Mouse (Mus musculus): ENCODE results near the gene Slc7a6. TPM values are rescaled to one million over a fixed set of nuclear protein-coding genes. Genes with fewer than 3 reads are reported as not detected.

Slc7a6 gene
- polyA plus RNA-seq (2014; fragmentation: Nextera tagmentation; extraction: Ambion mirVana): 46.3 and 52.5 TPM in 2 replicates

DNA sequence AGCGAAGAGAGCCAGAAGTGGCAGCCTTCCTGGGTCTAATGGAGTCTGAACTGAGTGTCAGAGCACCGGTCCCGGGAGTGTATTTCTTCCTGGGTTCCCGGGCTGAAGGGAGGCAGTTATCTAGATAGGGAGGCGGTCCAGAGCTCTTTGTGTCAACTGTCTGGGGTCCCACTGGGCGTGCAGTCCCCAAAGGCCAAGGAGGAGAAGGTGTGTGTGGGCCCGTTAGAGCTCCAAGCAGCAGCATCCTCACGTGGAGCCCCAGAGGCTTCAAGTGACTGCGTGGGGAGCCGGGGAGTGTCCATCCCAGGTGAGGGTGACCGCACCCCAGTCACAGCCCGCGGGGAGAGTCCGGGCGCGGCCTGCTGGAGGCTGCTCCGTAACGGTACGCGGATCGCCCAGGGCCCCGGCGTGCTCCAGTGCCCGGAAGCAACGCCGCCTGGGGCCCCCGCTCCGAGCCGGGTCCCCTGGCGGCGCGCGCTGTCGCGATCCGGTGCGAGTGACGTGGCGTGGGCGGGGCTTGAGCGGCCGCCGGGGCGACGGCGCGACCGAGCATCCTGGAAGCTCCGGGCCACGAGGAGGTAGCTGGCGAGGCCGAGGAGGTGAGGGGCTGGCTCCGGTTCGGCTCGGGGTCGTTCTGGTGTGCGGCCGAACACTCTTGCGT lies at the start of gene Slc7a6:
TSS of gene Slc7a6 (plus strand) at position 502 of the 661 bp plus-strand sequence.
- Histone ChIP-seq H3K36me3 (ENCODE audit: control insufficient read depth, insufficient read depth, low read length) (peaks cover 4% of the 10 kb centered on the region; the same call in 1 of the 2 replicates), H3K4me1 (replicated peaks; ENCODE audit: control insufficient read depth, insufficient read depth, low read length) (peaks cover 6% of the 10 kb centered on the region), H3K4me2 (peak within 1 kb of the TSS; percentile 98), H3K27me3 (replicated peaks; ENCODE audit: control insufficient read depth, insufficient read depth, low read length) (no peaks in the 10 kb centered on the region), H3K9ac (ENCODE audit: low read depth, low read length) (peak within 1 kb of the TSS; percentile 86), H3K9me3 (ENCODE audit: control insufficient read depth, low read length) (no peaks in the 10 kb centered on the region), H3K27ac (ENCODE audit: low read depth, low read length) (peak within 1 kb of the TSS; percentile 86), H3K4me3 (ENCODE audit: low read depth, low read length) (peak within 1 kb of the TSS; percentile 88)
- ATAC-seq (replicated peaks; ENCODE audit: low FRiP score) (peak; percentile 89), DNase-seq (ENCODE audit: low spot score) (peak; percentile 87)
- under 1% methylated on average over 59 of the region's 59 CpGs for WGBS

DNA sequence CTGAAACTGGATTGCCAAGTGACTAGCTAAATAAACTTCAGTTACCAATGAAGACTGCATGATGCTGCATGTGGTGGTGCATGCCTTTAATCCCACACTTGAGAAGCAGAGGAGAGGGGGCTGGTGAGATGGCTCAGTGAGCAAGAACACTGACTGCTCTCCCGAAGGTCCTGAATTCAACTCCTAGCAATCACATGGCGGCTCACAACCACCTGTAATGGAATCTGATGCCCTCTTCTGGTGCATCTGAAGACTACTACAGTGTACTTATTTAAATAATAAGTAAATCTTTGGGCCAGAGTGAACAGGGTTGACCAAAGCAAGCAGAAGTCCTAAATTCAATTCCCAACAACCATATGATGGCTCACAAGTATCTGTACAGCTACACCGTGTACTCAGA lies 45.2 kb upstream of the Slc7a6 start:
- WGBS: 88% methylated on average over 3 of the region's 3 CpGs
- ATAC-seq (replicated peaks; ENCODE audit: low FRiP score): no peak
- H3K9ac ChIP-seq (ENCODE audit: low read depth, low read length): no peak overlapping the region
- no peak overlapping the region for H3K4me3 ChIP-seq (ENCODE audit: low read depth, low read length)
- no peak for DNase-seq (ENCODE audit: low spot score)
- H3K27me3 ChIP-seq (replicated peaks; ENCODE audit: control insufficient read depth, insufficient read depth, low read length): no peaks in the 10 kb centered on the region
- no peak overlapping the region for H3K27ac ChIP-seq (ENCODE audit: low read depth, low read length)
- no peaks in the 10 kb centered on the region for H3K9me3 ChIP-seq (ENCODE audit: control insufficient read depth, low read length)
- no peak overlapping the region for H3K4me2 ChIP-seq
- H3K36me3 ChIP-seq (ENCODE audit: control insufficient read depth, insufficient read depth, low read length): peaks cover 8% of the 10 kb centered on the region; the same call in 1 of the 2 replicates
- no peaks in the 10 kb centered on the region for H3K4me1 ChIP-seq (replicated peaks; ENCODE audit: control insufficient read depth, insufficient read depth, low read length)

DNA sequence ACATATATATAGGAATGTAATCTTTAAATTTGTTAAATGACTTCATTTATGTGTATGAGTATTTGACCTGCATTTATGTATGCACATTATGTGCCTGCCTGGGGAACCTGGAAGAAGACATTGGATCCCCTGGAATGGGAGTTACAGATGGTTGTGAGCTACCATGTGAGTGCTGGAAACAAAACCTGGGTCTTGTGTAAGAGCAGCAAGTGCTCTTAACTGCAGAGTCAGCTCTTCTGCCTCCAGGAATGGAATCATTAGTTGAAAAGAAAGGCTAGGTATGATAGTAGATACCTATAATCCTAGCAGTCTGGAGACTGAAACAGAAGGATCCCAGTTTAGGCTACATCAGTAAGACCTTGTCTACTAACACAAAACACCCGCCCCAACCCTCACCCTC lies 42.6 kb upstream of the Slc7a6 start:
- ATAC-seq (replicated peaks; ENCODE audit: low FRiP score): no peak
- 86% methylated on average over 1 of the region's 1 CpGs for WGBS

DNA sequence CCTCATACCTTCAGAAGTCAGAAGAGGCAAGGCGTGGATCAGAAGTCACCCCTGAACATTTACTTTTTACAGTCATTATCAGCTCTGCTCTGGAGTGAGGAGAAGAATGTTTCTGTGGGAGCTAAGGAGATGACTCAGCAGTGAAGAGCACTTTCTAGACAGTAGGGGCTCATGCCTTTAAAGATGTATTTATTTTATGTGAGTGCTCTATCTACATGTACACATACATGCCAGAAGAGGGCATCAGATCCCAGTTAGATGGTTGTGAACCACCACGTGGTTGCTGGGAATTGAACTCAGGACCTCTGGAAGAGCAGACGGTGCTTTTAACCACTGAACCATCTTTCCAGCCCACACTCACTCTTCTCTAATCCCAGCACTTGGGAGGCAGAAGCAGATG lies 41.6 kb upstream of the Slc7a6 start:
- ATAC-seq (replicated peaks; ENCODE audit: low FRiP score): 0 out of 2 replicates have a peak, but pooled peaks have one; percentile 36
- H3K36me3 ChIP-seq (ENCODE audit: control insufficient read depth, insufficient read depth, low read length): peaks cover 14% of the 10 kb centered on the region; the same call in 1 of the 2 replicates
- no peaks in the 10 kb centered on the region for H3K9me3 ChIP-seq (ENCODE audit: control insufficient read depth, low read length)
- H3K4me1 ChIP-seq (replicated peaks; ENCODE audit: control insufficient read depth, insufficient read depth, low read length): peaks cover 5% of the 10 kb centered on the region; the same call in 1 of the 2 replicates
- no peak for DNase-seq (ENCODE audit: low spot score)
- no peak overlapping the region for H3K4me2 ChIP-seq
- no peaks in the 10 kb centered on the region for H3K27me3 ChIP-seq (replicated peaks; ENCODE audit: control insufficient read depth, insufficient read depth, low read length)
- no peak overlapping the region for H3K9ac ChIP-seq (ENCODE audit: low read depth, low read length)
- 66% methylated on average over 3 of the region's 3 CpGs for WGBS
- H3K27ac ChIP-seq (ENCODE audit: low read depth, low read length): no peak overlapping the region
- H3K4me3 ChIP-seq (ENCODE audit: low read depth, low read length): no peak overlapping the region

More for the DNA sequence above, 42.6 kb upstream of the Slc7a6 start:
- Histone ChIP-seq H3K9ac (ENCODE audit: low read depth, low read length) (no peak overlapping the region), H3K36me3 (ENCODE audit: control insufficient read depth, insufficient read depth, low read length) (peaks cover 9% of the 10 kb centered on the region; the same call in 1 of the 2 replicates), H3K27me3 (replicated peaks; ENCODE audit: control insufficient read depth, insufficient read depth, low read length) (no peaks in the 10 kb centered on the region), H3K4me3 (ENCODE audit: low read depth, low read length) (no peak overlapping the region), H3K9me3 (ENCODE audit: control insufficient read depth, low read length) (no peaks in the 10 kb centered on the region), H3K27ac (ENCODE audit: low read depth, low read length) (no peak overlapping the region), H3K4me1 (replicated peaks; ENCODE audit: control insufficient read depth, insufficient read depth, low read length) (no peaks in the 10 kb centered on the region), H3K4me2 (no peak overlapping the region)
- no peak for DNase-seq (ENCODE audit: low spot score)

DNA sequence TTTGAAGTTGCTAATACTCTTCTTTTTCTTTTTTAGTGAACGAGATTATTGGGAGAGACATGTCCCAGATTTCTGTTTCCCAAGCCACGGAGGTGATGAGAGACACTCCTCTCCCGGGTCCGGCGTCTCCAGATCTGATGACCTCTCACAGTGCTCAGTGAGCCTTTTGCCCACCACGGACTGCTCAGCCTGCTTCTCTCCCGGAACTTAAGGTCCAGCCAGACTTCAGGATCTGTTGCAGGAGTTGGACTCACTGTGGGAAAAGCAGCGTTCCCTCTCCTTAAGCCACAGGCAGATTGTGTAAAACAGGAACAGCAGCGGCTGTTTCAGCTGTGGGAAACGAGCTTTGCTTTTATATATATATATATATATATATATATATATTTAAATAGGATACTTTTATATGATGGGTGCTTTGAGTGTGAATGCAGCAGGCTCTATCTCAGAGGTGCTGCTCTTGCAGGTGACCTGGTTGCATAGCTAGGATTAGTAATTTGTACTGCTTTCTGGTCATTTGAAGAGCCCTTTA lies 40.7 kb upstream of the Slc7a6 start:
- Histone ChIP-seq H3K4me2 (no peak overlapping the region), H3K9me3 (ENCODE audit: control insufficient read depth, low read length) (no peaks in the 10 kb centered on the region), H3K9ac (ENCODE audit: low read depth, low read length) (no peak overlapping the region), H3K4me1 (replicated peaks; ENCODE audit: control insufficient read depth, insufficient read depth, low read length) (peaks cover 7% of the 10 kb centered on the region; the same call in 1 of the 2 replicates), H3K36me3 (ENCODE audit: control insufficient read depth, insufficient read depth, low read length) (peaks cover 19% of the 10 kb centered on the region; the same call in 1 of the 2 replicates), H3K27ac (ENCODE audit: low read depth, low read length) (no peak overlapping the region), H3K4me3 (ENCODE audit: low read depth, low read length) (no peak overlapping the region), H3K27me3 (replicated peaks; ENCODE audit: control insufficient read depth, insufficient read depth, low read length) (peaks cover 2% of the 10 kb centered on the region; the same call in 1 of the 2 replicates)
- WGBS: 91% methylated on average over 10 of the region's 10 CpGs
- ATAC-seq (replicated peaks; ENCODE audit: low FRiP score): no peak
- DNase-seq (ENCODE audit: low spot score): no peak

DNA sequence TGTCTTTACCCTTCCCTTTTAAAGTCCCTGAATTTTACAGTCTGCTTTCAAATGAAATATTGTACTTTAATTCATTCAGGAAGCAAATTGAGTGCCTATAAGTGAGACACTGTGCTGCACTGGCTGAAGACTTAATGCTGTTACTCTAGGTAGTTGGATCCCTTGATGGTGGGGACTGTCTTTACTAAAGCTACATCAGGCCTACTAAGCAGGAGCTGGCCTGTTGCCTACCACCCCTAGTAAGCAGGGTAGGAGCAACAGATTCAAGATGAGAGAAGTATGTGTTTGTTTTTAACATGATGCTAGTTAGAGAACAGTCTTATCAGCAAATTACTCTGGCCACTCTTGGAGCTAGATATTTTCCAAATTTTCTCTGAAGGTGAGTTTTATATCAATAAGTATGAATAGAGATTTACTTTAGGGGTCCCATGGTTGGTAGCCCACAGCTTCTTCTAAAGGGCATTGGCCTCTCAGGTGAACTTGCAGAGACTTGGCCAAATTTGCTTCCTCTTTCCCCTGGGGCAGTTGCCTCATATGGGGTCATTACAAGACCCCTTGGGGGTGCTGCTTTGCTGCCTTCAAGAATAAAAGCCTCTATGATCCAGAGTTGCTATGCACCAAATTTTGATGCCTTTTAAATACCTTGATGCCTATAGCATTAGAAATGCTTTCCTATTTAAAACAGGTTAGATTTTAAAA lies 39.3 kb upstream of the Slc7a6 start:
- no peaks in the 10 kb centered on the region for H3K9me3 ChIP-seq (ENCODE audit: control insufficient read depth, low read length)
- ATAC-seq (replicated peaks; ENCODE audit: low FRiP score) (no peak), DNase-seq (ENCODE audit: low spot score) (no peak)
- peaks cover 14% of the 10 kb centered on the region for H3K27me3 ChIP-seq (replicated peaks; ENCODE audit: control insufficient read depth, insufficient read depth, low read length)
- no peak overlapping the region for H3K4me3 ChIP-seq (ENCODE audit: low read depth, low read length)
- H3K4me1 ChIP-seq (replicated peaks; ENCODE audit: control insufficient read depth, insufficient read depth, low read length): peaks cover 7% of the 10 kb centered on the region; the same call in 1 of the 2 replicates
- no peak overlapping the region for H3K4me2 ChIP-seq
- H3K36me3 ChIP-seq (ENCODE audit: control insufficient read depth, insufficient read depth, low read length): peaks cover 22% of the 10 kb centered on the region; the same call in 1 of the 2 replicates
- H3K27ac ChIP-seq (ENCODE audit: low read depth, low read length): no peak overlapping the region
- H3K9ac ChIP-seq (ENCODE audit: low read depth, low read length): no peak overlapping the region

DNA sequence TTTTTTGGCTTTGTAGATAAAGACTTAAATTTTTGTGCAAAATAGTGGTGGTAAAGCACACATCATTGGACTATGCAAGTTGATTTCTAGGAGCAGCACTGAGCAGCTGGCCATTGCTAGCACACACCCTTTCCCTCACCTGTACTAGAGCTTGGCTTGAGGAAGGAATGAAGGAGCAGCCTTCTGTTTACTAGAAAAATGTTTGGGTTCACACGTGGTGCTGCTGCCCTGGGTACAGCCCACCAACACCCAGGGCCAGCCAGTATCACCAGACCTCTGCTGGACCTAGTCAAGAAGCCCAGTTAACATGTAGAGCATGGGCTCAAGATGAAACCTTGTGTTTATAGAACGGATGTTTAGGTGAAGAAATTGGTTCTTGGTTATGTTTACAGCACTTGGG lies 38.7 kb upstream of the Slc7a6 start:
- H3K27ac ChIP-seq (ENCODE audit: low read depth, low read length): no peak overlapping the region
- DNase-seq (ENCODE audit: low spot score) (no peak), ATAC-seq (replicated peaks; ENCODE audit: low FRiP score) (no peak)
- peaks cover 20% of the 10 kb centered on the region for H3K27me3 ChIP-seq (replicated peaks; ENCODE audit: control insufficient read depth, insufficient read depth, low read length)
- peaks cover 22% of the 10 kb centered on the region; the same call in 1 of the 2 replicates for H3K36me3 ChIP-seq (ENCODE audit: control insufficient read depth, insufficient read depth, low read length)
- no peak overlapping the region for H3K9ac ChIP-seq (ENCODE audit: low read depth, low read length)
- peaks cover 7% of the 10 kb centered on the region for H3K4me1 ChIP-seq (replicated peaks; ENCODE audit: control insufficient read depth, insufficient read depth, low read length)
- no peaks in the 10 kb centered on the region for H3K9me3 ChIP-seq (ENCODE audit: control insufficient read depth, low read length)
- H3K4me2 ChIP-seq: no peak overlapping the region
- 77% methylated on average over 2 of the region's 2 CpGs for WGBS
- H3K4me3 ChIP-seq (ENCODE audit: low read depth, low read length): no peak overlapping the region

DNA sequence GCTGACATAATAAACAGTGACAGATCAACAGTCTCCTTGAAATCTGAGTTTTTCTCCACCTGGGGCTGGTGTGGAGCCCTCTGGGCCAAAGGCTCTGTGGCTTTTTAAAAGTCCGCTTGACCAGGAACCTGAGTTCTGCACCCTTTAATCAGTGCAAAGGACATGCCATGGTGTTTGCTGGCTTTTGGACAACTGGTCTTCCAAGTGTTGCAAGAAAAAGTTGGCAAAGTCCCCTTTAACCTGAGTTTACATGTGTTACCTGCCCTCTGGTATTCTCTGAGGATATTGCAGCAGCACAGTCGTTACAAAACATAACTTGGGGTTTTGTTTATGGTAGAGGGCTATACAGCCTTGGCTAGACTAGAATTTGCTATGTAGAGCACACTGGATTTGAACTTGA lies 38.2 kb upstream of the Slc7a6 start:
- Histone ChIP-seq H3K9me3 (ENCODE audit: control insufficient read depth, low read length) (no peaks in the 10 kb centered on the region), H3K4me3 (ENCODE audit: low read depth, low read length) (no peak overlapping the region), H3K4me2 (no peak overlapping the region), H3K27ac (ENCODE audit: low read depth, low read length) (no peak overlapping the region), H3K27me3 (replicated peaks; ENCODE audit: control insufficient read depth, insufficient read depth, low read length) (peaks cover 25% of the 10 kb centered on the region), H3K36me3 (ENCODE audit: control insufficient read depth, insufficient read depth, low read length) (peaks cover 22% of the 10 kb centered on the region; the same call in 1 of the 2 replicates), H3K4me1 (replicated peaks; ENCODE audit: control insufficient read depth, insufficient read depth, low read length) (peaks cover 7% of the 10 kb centered on the region), H3K9ac (ENCODE audit: low read depth, low read length) (no peak overlapping the region)
- 85% methylated on average over 2 of the region's 2 CpGs for WGBS
- no peak for ATAC-seq (replicated peaks; ENCODE audit: low FRiP score)
- DNase-seq (ENCODE audit: low spot score): no peak
